ENCODE assay signal across 18 mouse cellular contexts in the genomic region with DNA sequence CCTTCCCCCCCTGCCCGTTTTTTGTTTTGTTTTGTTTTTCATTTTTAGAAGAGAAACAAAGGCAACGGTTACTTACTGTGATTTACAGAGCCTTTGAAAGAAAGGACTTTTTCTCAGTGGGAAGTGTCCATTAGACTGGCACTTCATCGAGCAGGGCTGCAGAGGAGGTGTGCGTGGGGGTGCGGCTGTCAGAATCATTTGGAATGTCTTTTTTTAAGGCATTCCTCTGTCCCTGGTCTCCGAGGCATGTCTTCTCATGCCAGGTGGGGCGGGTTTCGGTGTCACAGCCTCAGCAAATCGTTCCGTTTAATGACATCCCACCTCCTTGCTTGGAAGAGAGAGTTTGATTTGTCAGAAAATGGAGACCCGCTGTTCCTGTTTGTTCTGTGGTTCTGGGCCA. TPM values are rescaled to one million over a fixed set of nuclear protein-coding genes. Genes with fewer than 3 reads are reported as not detected.
DNase-seq lines count a peak whose midpoint lies in the region; ATAC-seq lines count a peak whose summit lies in the region.
"Had no signal": no experiment of that assay in that cellular context is flagged by ENCODE, and none has a peak within 500 bp of the region (broad histone marks: within the 10 kb centered on the region; RNA-seq: fewer than 3 reads in every experiment).

No protein-coding gene starts in this region.

- no peak overlapping the region for H3K4me3 ChIP-seq in kidney, embryonic 14.5 days (ENCODE audit: low read length)
- H3K4me3 ChIP-seq: forebrain, embryonic 12.5 days; heart, embryonic 13.5 days; hindbrain, embryonic 15.5 days had no signal

- no peaks in the 10 kb centered on the region for H3K9me3 ChIP-seq in kidney, embryonic 14.5 days (ENCODE audit: control insufficient read depth, low read length)
- H3K9me3 ChIP-seq: forebrain, embryonic 12.5 days; heart, embryonic 13.5 days; hindbrain, embryonic 15.5 days had no signal

- H3K9ac ChIP-seq in kidney, embryonic 14.5 days (ENCODE audit: low read depth, low read length), result no peak overlapping the region
- H3K9ac ChIP-seq: forebrain, embryonic 12.5 days; forebrain, postnatal 0 days; heart, embryonic 13.5 days; hindbrain, embryonic 15.5 days had no signal

- H3K27ac ChIP-seq in kidney, embryonic 14.5 days (ENCODE audit: low read depth, low read length), result peak overlapping the region; percentile 47; the same call in 1 of the 2 replicates
- H3K27ac ChIP-seq: forebrain, embryonic 12.5 days; heart, embryonic 13.5 days; hindbrain, embryonic 15.5 days had no signal

- DNase-seq in kidney, postnatal 14 days, result no peak
- peak; percentile 53 to 72 for DNase-seq in kidney, postnatal 4 days
- DNase-seq in kidney, adult 11 months, result no peak
- DNase-seq in right cerebral cortex, adult 18-20 months, result peak; percentile 49
- DNase-seq in right cerebral cortex, postnatal 14 days, result no peak
- DNase-seq: adrenal gland, adult 2 months; adrenal gland, postnatal 25 days; cerebellum, adult 2 months; cerebellum, postnatal 10 days; forebrain, postnatal 0 days; gastrocnemius, postnatal 36 days; heart, adult 11 months; heart, postnatal 36 days had no signal

- no peak for ATAC-seq in kidney, embryonic 14.5 days (ENCODE audit: low FRiP score, low TSS enrichment)
- ATAC-seq: forebrain, postnatal 0 days had no signal

- peaks cover 22% of the 10 kb centered on the region; the same call in 1 of the 2 replicates for H3K36me3 ChIP-seq in kidney, embryonic 14.5 days (ENCODE audit: control insufficient read depth, insufficient read depth, low read length)

- 38% methylated on average over 11 of the region's 11 CpGs for WGBS in kidney, embryonic 14.5 days

- no peaks in the 10 kb centered on the region for H3K27me3 ChIP-seq in kidney, embryonic 14.5 days (ENCODE audit: control insufficient read depth, insufficient read depth, low read length)
- H3K27me3 ChIP-seq: forebrain, embryonic 12.5 days; heart, embryonic 13.5 days; hindbrain, embryonic 15.5 days had no signal

- no peak overlapping the region for H3K4me2 ChIP-seq in kidney, embryonic 14.5 days (replicated peaks; ENCODE audit: low read depth, low read length)
- H3K4me2 ChIP-seq: forebrain, embryonic 12.5 days; heart, embryonic 13.5 days; hindbrain, embryonic 15.5 days had no signal

- H3K4me1 ChIP-seq in kidney, embryonic 14.5 days (ENCODE audit: control insufficient read depth, insufficient read depth, low read length), result no peaks in the 10 kb centered on the region
- H3K4me1 ChIP-seq: heart, embryonic 13.5 days had no signal

RNA-seq across cellular contexts. Expression of gene Tmem132b, which starts 26.9 kb away (rescaled TPM):
- polyA plus RNA-seq in kidney, embryonic 14.5 days (2014; fragmentation: Nextera tagmentation; extraction: Ambion mirVana), result 0.24 and 0.46 TPM in 2 replicates
- polyA plus RNA-seq: heart, postnatal 0 days had no signal

RNA-seq across cellular contexts. Expression of gene Aacs, which starts 29.1 kb away (rescaled TPM):
- polyA plus RNA-seq in kidney, embryonic 14.5 days (2014; fragmentation: Nextera tagmentation; extraction: Ambion mirVana), result 21.0 and 36.6 TPM in 2 replicates

Comparison
In these comparisons a context has a peak if more than half of its experiments do, and no peak if none do; other contexts are left out.
1. DNase-seq: peak in kidney, postnatal 4 days (2 of 2) and right cerebral cortex, adult 18-20 months (single experiment); none in kidney, postnatal 14 days (single experiment), kidney, adult 11 months (single experiment) and right cerebral cortex, postnatal 14 days (single experiment).